Mouse (Mus musculus): Measurements from ENCODE around the gene Acy3. TPM values are rescaled to one million over a fixed set of nuclear protein-coding genes. Genes with fewer than 3 reads are reported as not detected.

Gene Acy3
- polyA plus RNA-seq, 1 experiment = 14.9 TPM

- Histone ChIP-seq H3K4me1 (replicated peaks; ENCODE audit: control insufficient read depth, insufficient read depth, low read length) (peaks cover 7% of the 10 kb centered on the region), H3K36me3 (ENCODE audit: control insufficient read depth, insufficient read depth, low read length) (peaks cover 23% of the 10 kb centered on the region), H3K27me3 (ENCODE audit: control insufficient read depth, insufficient read depth, low read length) (no peaks in the 10 kb centered on the region), H3K4me3 (ENCODE audit: control insufficient read depth, insufficient read depth, low read length) (no peak overlapping the region), H3K27ac (ENCODE audit: control insufficient read depth, insufficient read depth, low read length) (no peak overlapping the region)
- WGBS = 90% methylated on average over 9 of the region's 9 CpGs
- TF ChIP-seq POLR2A (IDR thresholded peaks at IDR 0.05; ENCODE audit: control insufficient read depth, extremely low read depth, insufficient read depth, low read length, poor library complexity) = no peak
- no peak for DNase-seq
Observed at GRCm38 (mm10) chr19:4005091-4005490, 18.7 kb downstream of the Acy3 start.

- Histone ChIP-seq H3K4me3 (ENCODE audit: control insufficient read depth, insufficient read depth, low read length) (no peak overlapping the region), H3K27ac (ENCODE audit: control insufficient read depth, insufficient read depth, low read length) (no peak overlapping the region), H3K36me3 (ENCODE audit: control insufficient read depth, insufficient read depth, low read length) (peaks cover 23% of the 10 kb centered on the region), H3K27me3 (ENCODE audit: control insufficient read depth, insufficient read depth, low read length) (no peaks in the 10 kb centered on the region), H3K4me1 (replicated peaks; ENCODE audit: control insufficient read depth, insufficient read depth, low read length) (peaks cover 4% of the 10 kb centered on the region)
- TF ChIP-seq POLR2A (IDR thresholded peaks at IDR 0.05; ENCODE audit: control insufficient read depth, extremely low read depth, insufficient read depth, low read length, poor library complexity) = no peak
- TF ChIP-seq CTCF (IDR thresholded peaks at IDR 0.05; ENCODE audit: borderline replicate concordance, control insufficient read depth, extremely low read depth, insufficient read depth, low read length, poor library complexity) = no peak
- no peak for DNase-seq
- 97% methylated on average over 8 of the region's 8 CpGs for WGBS
Observed at GRCm38 (mm10) chr19:4005971-4006370, 19.6 kb downstream of the Acy3 start.

GRCm38 (mm10) chr19:4011086-4011485, 24.7 kb downstream of the Acy3 start:
- Histone ChIP-seq H3K36me3 (ENCODE audit: control insufficient read depth, insufficient read depth, low read length) (peaks cover 23% of the 10 kb centered on the region), H3K27me3 (ENCODE audit: control insufficient read depth, insufficient read depth, low read length) (no peaks in the 10 kb centered on the region), H3K4me1 (replicated peaks; ENCODE audit: control insufficient read depth, insufficient read depth, low read length) (peaks cover 7% of the 10 kb centered on the region), H3K27ac (ENCODE audit: control insufficient read depth, insufficient read depth, low read length) (no peak overlapping the region), H3K4me3 (ENCODE audit: control insufficient read depth, insufficient read depth, low read length) (no peak overlapping the region)
- no peak for DNase-seq
- TF ChIP-seq CTCF (IDR thresholded peaks at IDR 0.05; ENCODE audit: borderline replicate concordance, control insufficient read depth, extremely low read depth, insufficient read depth, low read length, poor library complexity) (no peak), POLR2A (IDR thresholded peaks at IDR 0.05; ENCODE audit: control insufficient read depth, extremely low read depth, insufficient read depth, low read length, poor library complexity) (no peak)
- WGBS = over 99% methylated on average over 5 of the region's 5 CpGs

- DNase-seq = peak; percentile 94
- under 1% methylated on average over 45 of the region's 45 CpGs for WGBS
- H3K4me1 ChIP-seq (replicated peaks; ENCODE audit: control insufficient read depth, insufficient read depth, low read length) = peaks cover 7% of the 10 kb centered on the region
- TF ChIP-seq CTCF (IDR thresholded peaks at IDR 0.05; ENCODE audit: borderline replicate concordance, control insufficient read depth, extremely low read depth, insufficient read depth, low read length, poor library complexity) (peak; percentile 44; the same call in 1 of the 2 replicates), POLR2A (IDR thresholded peaks at IDR 0.05; ENCODE audit: control insufficient read depth, extremely low read depth, insufficient read depth, low read length, poor library complexity) (peak; percentile 73)
- peak within 1 kb of the TSS; percentile 60 for H3K4me3 ChIP-seq (ENCODE audit: control insufficient read depth, insufficient read depth, low read length)
- no peaks in the 10 kb centered on the region for H3K27me3 ChIP-seq (ENCODE audit: control insufficient read depth, insufficient read depth, low read length)
- H3K27ac ChIP-seq (ENCODE audit: control insufficient read depth, insufficient read depth, low read length) = no peak within 1 kb of the TSS
- H3K36me3 ChIP-seq (ENCODE audit: control insufficient read depth, insufficient read depth, low read length) = peaks cover 12% of the 10 kb centered on the region
Observed at GRCm38 (mm10) chr19:4012432-4013022, 26.2 kb downstream of the Acy3 start, which contains the start of gene Ndufv1. Gene Ndufv1, minus strand, starts transcription at chr19:4012806.

- WGBS = 32% methylated on average over 9 of the region's 9 CpGs
Observed at GRCm38 (mm10) chr19:4013066-4013465, 26.7 kb downstream of the Acy3 start.

GRCm38 (mm10) chr19:4014802-4015201, 28.4 kb downstream of the Acy3 start:
- peaks cover 10% of the 10 kb centered on the region for H3K4me1 ChIP-seq (replicated peaks; ENCODE audit: control insufficient read depth, insufficient read depth, low read length)
- H3K36me3 ChIP-seq (ENCODE audit: control insufficient read depth, insufficient read depth, low read length) = no peaks in the 10 kb centered on the region; the same call in 1 of the 2 replicates
- no peaks in the 10 kb centered on the region for H3K27me3 ChIP-seq (ENCODE audit: control insufficient read depth, insufficient read depth, low read length)
- no peak for TF ChIP-seq POLR2A (IDR thresholded peaks at IDR 0.05; ENCODE audit: control insufficient read depth, extremely low read depth, insufficient read depth, low read length, poor library complexity)
- TF ChIP-seq CTCF (IDR thresholded peaks at IDR 0.05; ENCODE audit: borderline replicate concordance, control insufficient read depth, extremely low read depth, insufficient read depth, low read length, poor library complexity) = no peak
- no peak for DNase-seq
- no peak overlapping the region for H3K4me3 ChIP-seq (ENCODE audit: control insufficient read depth, insufficient read depth, low read length)
- no peak overlapping the region for H3K27ac ChIP-seq (ENCODE audit: control insufficient read depth, insufficient read depth, low read length)

More at GRCm38 (mm10) chr19:4013066-4013465, 26.7 kb downstream of the Acy3 start:
- TF ChIP-seq POLR2A (IDR thresholded peaks at IDR 0.05; ENCODE audit: control insufficient read depth, extremely low read depth, insufficient read depth, low read length, poor library complexity) (no peak), CTCF (IDR thresholded peaks at IDR 0.05; ENCODE audit: borderline replicate concordance, control insufficient read depth, extremely low read depth, insufficient read depth, low read length, poor library complexity) (no peak)
- Histone ChIP-seq H3K27ac (ENCODE audit: control insufficient read depth, insufficient read depth, low read length) (no peak overlapping the region), H3K4me3 (ENCODE audit: control insufficient read depth, insufficient read depth, low read length) (peak overlapping the region; percentile 60), H3K36me3 (ENCODE audit: control insufficient read depth, insufficient read depth, low read length) (peaks cover 7% of the 10 kb centered on the region), H3K4me1 (replicated peaks; ENCODE audit: control insufficient read depth, insufficient read depth, low read length) (peaks cover 7% of the 10 kb centered on the region), H3K27me3 (ENCODE audit: control insufficient read depth, insufficient read depth, low read length) (no peaks in the 10 kb centered on the region)
- DNase-seq = no peak

- WGBS = 97% methylated on average over 5 of the region's 5 CpGs
- TF ChIP-seq CTCF (IDR thresholded peaks at IDR 0.05; ENCODE audit: borderline replicate concordance, control insufficient read depth, extremely low read depth, insufficient read depth, low read length, poor library complexity) = no peak
- TF ChIP-seq POLR2A (IDR thresholded peaks at IDR 0.05; ENCODE audit: control insufficient read depth, extremely low read depth, insufficient read depth, low read length, poor library complexity) = no peak
Observed at GRCm38 (mm10) chr19:4015635-4016034, 29.3 kb downstream of the Acy3 start.

More at GRCm38 (mm10) chr19:4015635-4016034, 29.3 kb downstream of the Acy3 start:
- no peak overlapping the region for H3K4me3 ChIP-seq (ENCODE audit: control insufficient read depth, insufficient read depth, low read length)
- H3K27me3 ChIP-seq (ENCODE audit: control insufficient read depth, insufficient read depth, low read length) = no peaks in the 10 kb centered on the region
- H3K27ac ChIP-seq (ENCODE audit: control insufficient read depth, insufficient read depth, low read length) = no peak overlapping the region
- no peaks in the 10 kb centered on the region for H3K36me3 ChIP-seq (ENCODE audit: control insufficient read depth, insufficient read depth, low read length)
- no peak for DNase-seq
- H3K4me1 ChIP-seq (replicated peaks; ENCODE audit: control insufficient read depth, insufficient read depth, low read length) = peaks cover 10% of the 10 kb centered on the region

All from thymus, adult 2 months (tissue).